Mouse (Mus musculus): Measurements from ENCODE around the gene Fam50b.

DNA sequence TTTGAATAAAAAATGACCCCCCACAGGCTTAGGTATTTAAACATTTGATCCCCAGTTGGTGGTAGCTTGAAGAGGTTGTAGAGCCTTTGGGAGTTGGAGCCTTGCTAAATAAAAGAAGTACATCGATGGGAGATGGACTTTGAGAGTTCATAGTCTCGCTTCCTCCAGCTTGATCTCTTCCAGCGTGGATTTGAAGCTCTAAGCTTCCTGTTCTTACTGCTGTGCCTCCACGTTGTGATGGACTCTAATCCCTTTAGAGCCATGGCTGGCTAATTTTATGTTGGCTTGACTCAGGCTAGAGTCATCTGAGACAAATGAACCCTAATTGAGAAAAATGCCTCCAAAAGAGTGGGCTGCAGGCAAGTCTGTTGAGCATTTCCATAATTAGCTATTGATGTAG is 28.2 kb downstream of the Fam50b start:
- TF ChIP-seq CTCF (IDR thresholded peaks at IDR 0.05; ENCODE audit: borderline replicate concordance, insufficient read depth, low read depth, low read length) (no peak), POLR2A (IDR thresholded peaks at IDR 0.05; ENCODE audit: borderline replicate concordance, insufficient read depth, low read length) (no peak)
